Mouse (Mus musculus) forebrain, postnatal 0 days (tissue): ENCODE results near the gene Ccnb1. TPM values are rescaled to one million over a fixed set of nuclear protein-coding genes. Genes with fewer than 3 reads are reported as not detected.

ENCODE experiments used
- ATAC-seq: fragments of 200-750 bp; cut with Nextera tagmentation; 2 replicates; pipeline ENCODE4 v1.8.0; 2017; ENCODE audit warnings: mild to moderate bottlenecking, moderate library complexity
- DNase-seq: peaks from one replicate; pipeline ENCODE4 v3.0.0-alpha.2; 2015
- H3K27ac ChIP-seq: fragments of 300-500 bp; sonication (generic); 2 replicates; pipeline ENCODE4 v1.5.1; 2014; ENCODE audit warnings: low read depth, mild to moderate bottlenecking, antibody characterized with exemption, low read length, moderate library complexity, mixed read lengths
- H3K27me3 ChIP-seq: fragments of 300-500 bp; sonication (generic); 2 replicates; pipeline ENCODE4 v1.6.1; 2014; ENCODE audit warnings: mild to moderate bottlenecking, low read length, mixed read lengths; ENCODE audit not compliant: insufficient read depth
- H3K36me3 ChIP-seq: fragments of 300-500 bp; sonication (generic); 2 replicates; pipeline ENCODE4 v1.6.1; 2014; ENCODE audit warnings: mild to moderate bottlenecking, moderate library complexity; ENCODE audit not compliant: insufficient read depth
- H3K4me1 ChIP-seq: fragments of 300-500 bp; sonication (generic); 2 replicates; pipeline ENCODE4 v1.6.1; 2014; ENCODE audit warnings: antibody characterized with exemption; ENCODE audit not compliant: insufficient read depth
- H3K4me2 ChIP-seq: fragments of 300-500 bp; sonication (generic); 2 replicates; pipeline ENCODE4 v1.6.1; 2014; ENCODE audit warnings: low read depth, mild to moderate bottlenecking, moderate library complexity
- H3K4me3 ChIP-seq: fragments of 300-500 bp; sonication (generic); 2 replicates; pipeline ENCODE4 v1.5.1; 2014; ENCODE audit warnings: low read depth, low read length, mixed read lengths
- H3K9ac ChIP-seq: fragments of 300-500 bp; sonication (generic); 2 replicates; pipeline ENCODE4 v1.6.1; 2014; ENCODE audit warnings: mild to moderate bottlenecking
- H3K9me3 ChIP-seq: fragments of 300-500 bp; sonication (generic); 2 replicates; pipeline ENCODE4 v1.6.1; 2016; ENCODE audit warnings: low read length
- CTCF ChIP-seq: sonication (generic); IDR thresholded peaks from 2 replicates; pipeline ENCODE4 v1.5.1; 2016; ENCODE audit warnings: antibody characterized with exemption, control low read depth, low read depth
- WGBS: fragments of 180-500 bp; shearing (Covaris S2); extraction: QIAGEN DNeasy Blood & Tissue Kit; methylation state at CpG from one replicate; pipeline ENCODE4 v1.1.7; 2014; 5-methylcytosine and 5-hydroxymethylcytosine counted together
- polyA plus RNA-seq: library from polyadenylated mRNA; unstranded; fragments of >200 nt; fragmentation: Nextera tagmentation; extraction: Ambion mirVana; gene quantifications from 2 replicates; pipeline ENCODE4 v1.2.1, GENCODE M21; 2015
- total RNA-seq: library from RNA; depleted of rRNA; stranded (reverse); fragments of >200 nt; gene quantifications from 2 replicates; pipeline ENCODE4 v1.2.3, GENCODE M21; 2014

Gene Ccnb1
- total and polyA plus RNA-seq, 2 experiments from 2014 or later, result 16.5 to 22.8 TPM

DNA sequence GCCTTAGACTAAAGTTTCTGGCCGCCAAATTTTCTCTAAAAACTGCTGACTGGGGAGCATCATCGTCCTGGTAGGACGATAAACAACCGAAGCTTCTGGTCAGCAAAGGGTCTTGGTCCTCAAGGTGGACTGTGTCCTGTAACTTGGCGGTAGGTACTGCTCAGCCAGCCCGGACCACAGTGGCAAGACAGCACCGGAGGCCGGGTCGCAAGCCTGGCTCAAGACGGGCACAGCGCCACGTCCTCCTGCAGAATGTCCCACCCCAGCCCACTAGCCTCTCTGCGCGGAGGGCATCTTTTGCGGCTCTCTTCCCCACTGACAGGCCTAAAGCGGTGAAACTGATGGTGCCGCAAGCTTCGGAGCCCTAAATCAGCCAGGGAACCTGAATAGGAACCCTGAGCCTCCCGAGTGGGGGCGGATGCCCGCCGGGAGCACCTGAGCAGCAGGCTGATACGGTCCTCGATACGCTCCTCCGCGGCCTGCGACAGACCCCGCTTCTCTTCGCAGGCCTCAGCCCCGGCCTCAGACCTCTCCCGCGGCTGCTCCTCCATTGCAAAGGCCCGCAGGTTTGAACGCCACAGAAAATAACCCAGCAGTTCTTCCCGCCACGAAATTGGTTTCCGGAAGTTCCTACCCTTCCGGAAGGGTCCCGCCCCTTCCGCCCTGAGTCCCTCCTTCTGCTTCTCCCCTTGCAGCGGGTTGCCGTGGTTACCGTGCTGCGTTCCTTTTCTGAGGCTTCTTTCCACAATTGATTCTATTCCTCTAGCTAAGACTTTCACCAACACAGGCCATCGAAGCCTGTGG, 10.9 kb downstream of the Ccnb1 start, which contains the start of gene Cenph:
Gene Cenph (minus strand): TSS at position 648 of the 804 bp plus-strand sequence.
- TF ChIP-seq CTCF, result no peak
- DNase-seq, result peak; percentile 88
- H3K9ac ChIP-seq, result peak within 1 kb of the TSS; percentile 26
- H3K4me3 ChIP-seq, result peak within 1 kb of the TSS; percentile 60
- 0 out of 2 replicates have a peak, but pooled peaks cover 3% of the 10 kb centered on the region for H3K4me1 ChIP-seq
- H3K4me2 ChIP-seq, result peak within 1 kb of the TSS; percentile 81
- peak within 1 kb of the TSS; percentile 1; the same call in 1 of the 2 replicates for H3K27ac ChIP-seq
- no peaks in the 10 kb centered on the region for H3K36me3 ChIP-seq
- WGBS, result under 1% methylated on average over 46 of the region's 46 CpGs
- ATAC-seq, result peak; percentile 100
- H3K9me3 ChIP-seq, result no peaks in the 10 kb centered on the region
- no peaks in the 10 kb centered on the region for H3K27me3 ChIP-seq

- H3K27me3 ChIP-seq, result no peaks in the 10 kb centered on the region
- H3K27ac ChIP-seq, result no peak overlapping the region
- H3K9me3 ChIP-seq, result no peaks in the 10 kb centered on the region
- no peak overlapping the region for H3K4me3 ChIP-seq
- ATAC-seq, result no peak
- H3K4me1 ChIP-seq, result 0 out of 2 replicates have a peak, but pooled peaks cover 3% of the 10 kb centered on the region
- peak overlapping the region; percentile 81; the same call in 1 of the 2 replicates for H3K4me2 ChIP-seq
- DNase-seq, result no peak
- H3K36me3 ChIP-seq, result no peaks in the 10 kb centered on the region
- TF ChIP-seq CTCF, result no peak
- H3K9ac ChIP-seq, result no peak overlapping the region
Measured at GRCm38 (mm10) chr13:100774704-100775103, 11.7 kb downstream of the Ccnb1 start.

DNA sequence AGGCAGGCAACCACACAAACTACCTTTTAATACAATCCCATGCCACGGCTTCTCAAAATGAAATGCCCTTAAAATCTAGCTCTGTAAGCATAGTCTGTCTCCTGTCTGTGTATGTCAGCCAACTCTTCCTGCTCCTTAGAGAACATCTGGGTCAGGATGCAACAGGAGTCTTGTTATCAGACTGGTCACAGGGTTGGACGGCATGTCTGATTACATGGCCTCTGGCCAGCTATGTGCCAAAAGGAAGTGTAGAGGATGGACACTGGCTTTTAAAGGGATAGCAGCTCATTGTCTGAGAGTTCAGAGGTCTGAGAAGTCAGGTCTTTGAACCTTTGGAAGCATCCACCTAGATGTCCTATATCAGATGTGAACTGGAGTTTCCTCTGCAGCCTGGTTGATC, 31.0 kb downstream of the Ccnb1 start:
- no peaks in the 10 kb centered on the region for H3K36me3 ChIP-seq
- no peak for ATAC-seq
- no peak for TF ChIP-seq CTCF
- H3K9ac ChIP-seq, result no peak overlapping the region
- H3K4me1 ChIP-seq, result no peaks in the 10 kb centered on the region
- H3K9me3 ChIP-seq, result no peaks in the 10 kb centered on the region
- 91% methylated on average over 2 of the region's 2 CpGs for WGBS
- DNase-seq, result no peak
- no peak overlapping the region for H3K4me2 ChIP-seq
- no peak overlapping the region for H3K4me3 ChIP-seq
- H3K27ac ChIP-seq, result no peak overlapping the region
- no peaks in the 10 kb centered on the region for H3K27me3 ChIP-seq

GRCm38 (mm10) chr13:100754186-100754585, 32.2 kb downstream of the Ccnb1 start:
- no peak overlapping the region for H3K27ac ChIP-seq
- WGBS, result 68% methylated on average over 4 of the region's 4 CpGs
- no peak for DNase-seq

GRCm38 (mm10) chr13:100753011-100753410, 33.4 kb downstream of the Ccnb1 start:
- Histone ChIP-seq H3K4me3 (no peak overlapping the region), H3K4me1 (no peaks in the 10 kb centered on the region), H3K27me3 (no peaks in the 10 kb centered on the region), H3K36me3 (no peaks in the 10 kb centered on the region), H3K27ac (no peak overlapping the region), H3K9me3 (no peaks in the 10 kb centered on the region), H3K4me2 (no peak overlapping the region), H3K9ac (no peak overlapping the region)
- WGBS, result 85% methylated on average over 6 of the region's 6 CpGs
- TF ChIP-seq CTCF, result no peak
- no peak for DNase-seq
- no peak for ATAC-seq

More at GRCm38 (mm10) chr13:100754186-100754585, 32.2 kb downstream of the Ccnb1 start:
- Histone ChIP-seq H3K4me2 (no peak overlapping the region), H3K9me3 (no peaks in the 10 kb centered on the region), H3K27me3 (no peaks in the 10 kb centered on the region), H3K4me3 (no peak overlapping the region), H3K9ac (no peak overlapping the region), H3K36me3 (no peaks in the 10 kb centered on the region), H3K4me1 (no peaks in the 10 kb centered on the region)
- no peak for TF ChIP-seq CTCF
- no peak for ATAC-seq

GRCm38 (mm10) chr13:100752529-100752928, 33.8 kb downstream of the Ccnb1 start:
- Histone ChIP-seq H3K36me3 (no peaks in the 10 kb centered on the region), H3K9me3 (no peaks in the 10 kb centered on the region), H3K4me2 (no peak overlapping the region), H3K27ac (no peak overlapping the region), H3K4me3 (no peak overlapping the region), H3K27me3 (no peaks in the 10 kb centered on the region), H3K4me1 (no peaks in the 10 kb centered on the region), H3K9ac (no peak overlapping the region)
- 94% methylated on average over 8 of the region's 8 CpGs for WGBS
- no peak for TF ChIP-seq CTCF
- no peak for DNase-seq
- no peak for ATAC-seq

GRCm38 (mm10) chr13:100751402-100751801, 35.0 kb downstream of the Ccnb1 start:
- TF ChIP-seq CTCF, result no peak
- no peak overlapping the region for H3K4me3 ChIP-seq
- no peak overlapping the region for H3K4me2 ChIP-seq
- 89% methylated on average over 3 of the region's 3 CpGs for WGBS
- ATAC-seq (no peak), DNase-seq (no peak)
- no peaks in the 10 kb centered on the region for H3K27me3 ChIP-seq
- no peaks in the 10 kb centered on the region for H3K36me3 ChIP-seq
- no peak overlapping the region for H3K9ac ChIP-seq
- no peaks in the 10 kb centered on the region for H3K9me3 ChIP-seq
- H3K4me1 ChIP-seq, result no peaks in the 10 kb centered on the region
- no peak overlapping the region for H3K27ac ChIP-seq
